Mouse (Mus musculus) cerebral cortex, adult 2 months (tissue): ENCODE results near the gene Gm13102.

Source experiments
- WGBS: fragments of 180-500 bp; shearing (Covaris S2); methylation state at CpG from one replicate; pipeline ENCODE4 v1.1.7; 2018; 5-methylcytosine and 5-hydroxymethylcytosine counted together

Gene Gm13102

DNA sequence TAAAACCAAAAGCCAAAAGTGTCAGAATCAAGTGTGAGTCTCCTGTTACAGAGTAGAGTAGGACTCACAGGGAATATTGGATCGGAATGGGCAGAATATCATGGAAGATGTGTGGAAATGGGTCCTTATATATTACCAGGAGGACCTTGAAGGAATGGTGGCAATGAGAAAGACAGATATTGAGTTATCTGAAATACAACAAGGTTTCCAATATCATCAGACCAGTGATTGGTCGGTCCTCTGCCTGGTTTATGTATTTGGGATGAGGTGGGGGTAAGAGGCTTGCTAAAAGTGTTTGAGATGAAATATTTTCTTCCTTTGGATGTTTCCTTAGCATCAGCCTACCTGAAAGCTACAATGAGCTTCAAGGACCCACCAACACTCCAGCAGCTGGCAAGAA, at the start of gene Gm13102:
TSS of gene Gm13102 (plus strand) at position 301 of the 400 bp plus-strand sequence.
- WGBS, result 90% methylated on average over 1 of the region's 2 CpGs

DNA sequence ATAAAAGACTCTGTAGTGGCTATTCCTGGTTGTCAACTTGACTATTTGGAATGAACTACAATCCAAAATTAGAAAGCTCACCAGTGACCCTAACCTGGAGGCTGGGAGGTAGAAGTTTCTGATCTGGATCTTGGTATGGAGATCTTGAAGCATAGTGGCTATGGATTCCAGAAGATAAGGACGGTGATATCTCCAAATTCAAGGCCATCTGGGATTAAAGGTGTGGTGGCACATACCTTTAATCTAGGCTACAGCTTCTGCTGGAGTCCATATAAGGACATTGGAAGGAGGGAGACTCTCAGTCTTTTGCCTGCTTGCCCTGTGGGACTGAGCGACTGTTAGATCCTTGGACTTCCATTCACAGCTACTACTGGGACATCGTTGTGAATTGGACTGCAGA, 47.4 kb upstream of the Gm13102 start, which contains the start of gene Pramel4:
TSS of gene Pramel4 (plus strand) at position 301 of the 400 bp plus-strand sequence.
- WGBS, result 83% methylated on average over 3 of the region's 3 CpGs
